Mouse (Mus musculus) heart, postnatal 0 days (tissue): ENCODE measurements around the gene Gm49378.

Source experiments
- CTCF ChIP-seq: IDR thresholded peaks from 2 replicates; pipeline ENCODE4 v1.5.1; 2016; ENCODE audit warnings: antibody characterized with exemption, control low read depth, low read depth
- EP300 ChIP-seq: IDR thresholded peaks from 2 replicates; pipeline ENCODE4 v1.6.1; 2016; ENCODE audit warnings: antibody characterized with exemption, low read depth

- no peak for TF ChIP-seq EP300
- TF ChIP-seq CTCF: no peak
Observed at GRCm38 (mm10) chr14:55658011-55658410, 20.3 kb upstream of the Gm49378 start.
